Mouse (Mus musculus) liver, adult 2 months (tissue): ENCODE results near the gene BC048507. TPM values are rescaled to one million over a fixed set of nuclear protein-coding genes. Genes with fewer than 3 reads are reported as not detected.
"Not testable (repeated sequence)": the region's sequence is repeated elsewhere in the genome, so short reads cannot be mapped to it uniquely, and the experiment has no call there.

ENCODE experiments used
- DNase-seq: peaks from one replicate; pipeline ENCODE4 v3.0.0-alpha.2; 2011; ENCODE audit warnings: low read depth, low spot score; ENCODE audit errors: extremely low read depth
- H3K27ac ChIP-seq: fragments of 200-500 bp; replicated peaks from 2 replicates; pipeline ENCODE4 v1.5.1; 2012; ENCODE audit warnings: low read depth, mild to moderate bottlenecking, control low read depth, inconsistent platforms, low read length; ENCODE audit not compliant: insufficient read depth
- H3K27me3 ChIP-seq: fragments of 200-500 bp; 2 replicates; pipeline ENCODE4 v1.6.1; 2012; ENCODE audit warnings: mild to moderate bottlenecking, moderate library complexity, low read length, inconsistent platforms; ENCODE audit not compliant: control insufficient read depth, insufficient read depth
- H3K36me3 ChIP-seq: fragments of 200-500 bp; 2 replicates; pipeline ENCODE4 v1.6.1; 2012; ENCODE audit warnings: low read length, inconsistent platforms; ENCODE audit not compliant: control insufficient read depth, insufficient read depth
- H3K4me1 ChIP-seq: fragments of 200-500 bp; 2 replicates; pipeline ENCODE4 v1.6.1; 2011; ENCODE audit warnings: low read length; ENCODE audit not compliant: control insufficient read depth, insufficient read depth
- H3K4me3 ChIP-seq: fragments of 200-500 bp; 2 replicates; pipeline ENCODE4 v1.5.1; 2011; ENCODE audit warnings: low read depth, mild to moderate bottlenecking, control low read depth, low read length, moderate library complexity; ENCODE audit not compliant: insufficient read depth
- H3K79me2 ChIP-seq: fragments of 200-500 bp; 2 replicates; pipeline ENCODE4 v1.6.1; 2012; ENCODE audit warnings: inconsistent platforms, mild to moderate bottlenecking, low read length, moderate library complexity; ENCODE audit not compliant: control insufficient read depth, insufficient read depth
- H3K9ac ChIP-seq: fragments of 200-500 bp; 2 replicates; pipeline ENCODE4 v1.6.1; 2012; ENCODE audit warnings: low read depth, mild to moderate bottlenecking, control low read depth, inconsistent platforms, low read length
- CTCF ChIP-seq: fragments of 200-500 bp; IDR thresholded peaks from 2 replicates; pipeline ENCODE4 v1.5.1; 2011; ENCODE audit warnings: low read depth, low read length, control low read depth
- POLR2A ChIP-seq: fragments of 200-500 bp; IDR thresholded peaks from 2 replicates; pipeline ENCODE4 v1.6.1; 2011; ENCODE audit warnings: low read length, control low read depth; ENCODE audit not compliant: insufficient read depth; ENCODE audit errors: extremely low read depth
- WGBS: fragments of 180-500 bp; shearing (Covaris S2); methylation state at CpG from one replicate; pipeline ENCODE4 v1.1.7; 2018; 5-methylcytosine and 5-hydroxymethylcytosine counted together
- polyA plus RNA-seq: library from polyadenylated mRNA; depleted of rRNA; stranded (reverse); fragments of >200 nt; gene quantifications from 2 replicates; pipeline ENCODE4 v1.2.3, GENCODE M21; 2012
- total RNA-seq: library from RNA; depleted of rRNA; stranded (reverse); fragments of >200 nt; gene quantifications from 2 replicates; pipeline ENCODE4 v1.2.3, GENCODE M21; 2014

Gene BC048507
- total and polyA plus RNA-seq, 2 experiments: not detected

GRCm38 (mm10) chr13:67862508-67862907, 618 bp upstream of the BC048507 start:
- Histone ChIP-seq H3K79me2 (no peaks in the 10 kb centered on the region), H3K9ac (no peak overlapping the region), H3K36me3 (no peaks in the 10 kb centered on the region), H3K4me1 (no peaks in the 10 kb centered on the region), H3K4me3 (no peak overlapping the region), H3K27ac (no peak overlapping the region), H3K27me3 (0 out of 2 replicates have a peak, but pooled peaks cover 4% of the 10 kb centered on the region)
- TF ChIP-seq POLR2A (no peak), CTCF (no peak)
- 76% methylated on average over 9 of the region's 9 CpGs for WGBS
- no peak for DNase-seq

DNA sequence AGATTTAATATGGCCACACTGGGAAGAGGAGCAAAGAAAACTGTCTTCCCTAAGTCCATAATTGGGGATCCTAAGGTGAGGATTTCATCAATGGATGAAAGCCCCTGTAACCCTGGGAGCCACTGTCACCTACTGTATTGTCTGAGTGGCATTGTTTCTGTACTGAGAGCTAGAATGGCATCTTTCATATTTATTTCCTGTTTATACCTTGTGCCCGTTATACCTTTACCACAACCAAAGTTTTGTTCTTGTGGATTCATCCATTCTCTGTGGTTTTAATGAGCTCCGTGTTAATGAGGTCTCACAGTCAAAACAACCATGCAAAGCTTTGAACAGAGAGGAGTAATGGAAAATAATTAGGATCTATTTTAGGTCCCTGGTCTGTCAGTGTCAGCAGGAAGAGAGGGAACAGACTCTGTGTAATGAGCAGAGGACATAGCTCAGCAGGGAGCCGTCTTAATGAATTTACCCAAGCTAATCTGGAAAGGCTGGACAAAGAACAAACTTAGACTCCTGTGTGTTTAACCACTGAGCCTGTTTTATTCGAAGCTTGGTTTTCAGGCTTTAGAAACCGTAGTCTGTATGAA, 1.7 kb downstream of the BC048507 start:
- Histone ChIP-seq H3K27ac (no peak overlapping the region), H3K36me3 (no peaks in the 10 kb centered on the region), H3K4me3 (no peak overlapping the region), H3K9ac (no peak overlapping the region), H3K4me1 (no peaks in the 10 kb centered on the region), H3K79me2 (no peaks in the 10 kb centered on the region), H3K27me3 (0 out of 2 replicates have a peak, but pooled peaks cover 4% of the 10 kb centered on the region)
- WGBS: 54% methylated on average over 5 of the region's 5 CpGs
- DNase-seq: no peak
- TF ChIP-seq CTCF: no peak
- TF ChIP-seq POLR2A: no peak

DNA sequence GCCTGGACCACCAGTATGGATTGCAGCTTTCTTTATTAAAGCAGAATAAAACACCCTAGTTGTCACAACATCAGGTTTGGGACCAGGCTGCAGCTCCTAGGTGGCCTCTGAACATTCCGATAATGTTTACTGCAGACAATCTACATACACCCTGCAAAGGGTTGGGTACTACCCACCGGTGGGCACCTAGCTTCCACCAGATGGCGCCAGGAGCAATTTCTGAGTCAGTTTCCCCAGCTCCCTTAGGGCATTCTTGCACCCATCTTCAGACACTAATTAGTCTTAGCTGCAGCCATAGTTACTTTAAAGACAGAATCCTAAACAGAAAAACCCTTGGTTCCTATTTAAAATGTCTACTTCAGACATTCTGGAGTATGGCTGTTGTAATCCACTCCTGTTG, 4.8 kb downstream of the BC048507 start:
- WGBS: 30% methylated on average over 3 of the region's 3 CpGs
- Histone ChIP-seq H3K27me3 (0 out of 2 replicates have a peak, but pooled peaks cover 4% of the 10 kb centered on the region), H3K79me2 (no peaks in the 10 kb centered on the region), H3K4me3 (no peak overlapping the region), H3K27ac (no peak overlapping the region), H3K4me1 (no peaks in the 10 kb centered on the region), H3K9ac (no peak overlapping the region), H3K36me3 (no peaks in the 10 kb centered on the region)
- DNase-seq: no peak
- TF ChIP-seq CTCF (peak; percentile 54; the same call in 1 of the 2 replicates), POLR2A (no peak)

DNA sequence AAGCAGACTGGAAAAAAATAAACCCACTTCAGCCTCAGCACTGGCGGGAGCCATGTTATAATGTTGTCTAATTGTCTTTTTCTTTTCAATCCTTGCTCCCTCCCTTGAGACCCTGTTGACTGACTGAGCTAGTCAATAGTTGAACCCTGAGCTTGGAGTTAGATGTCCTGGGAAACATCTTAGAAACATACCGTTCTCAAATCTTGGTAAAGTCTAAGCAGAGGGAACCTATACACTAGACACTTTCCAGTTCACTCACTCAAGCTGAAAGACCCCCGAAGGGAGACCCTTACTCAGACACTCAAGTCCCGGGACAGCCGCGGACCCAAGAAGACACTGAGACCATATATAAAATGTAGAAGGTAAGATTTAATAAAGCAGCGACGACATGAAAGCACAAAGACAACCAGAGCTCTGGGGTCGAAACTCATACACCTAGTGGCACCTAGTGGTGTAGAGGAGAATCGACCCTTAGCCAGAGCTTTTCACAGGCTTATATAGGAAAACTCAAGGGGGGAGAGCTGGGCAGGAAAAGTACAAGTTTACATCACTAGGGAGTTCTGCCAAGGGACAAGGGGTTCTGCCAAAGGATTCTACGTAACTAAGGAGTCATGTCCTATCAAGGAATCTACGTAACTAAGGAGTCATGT, 13.0 kb downstream of the BC048507 start:
- not testable (repeated sequence) for H3K27ac ChIP-seq, H3K36me3 ChIP-seq, H3K4me1 ChIP-seq, H3K27me3 ChIP-seq, H3K79me2 ChIP-seq, H3K4me3 ChIP-seq, H3K9ac ChIP-seq, DNase-seq
- WGBS: 37% methylated on average over 8 of the region's 12 CpGs

DNA sequence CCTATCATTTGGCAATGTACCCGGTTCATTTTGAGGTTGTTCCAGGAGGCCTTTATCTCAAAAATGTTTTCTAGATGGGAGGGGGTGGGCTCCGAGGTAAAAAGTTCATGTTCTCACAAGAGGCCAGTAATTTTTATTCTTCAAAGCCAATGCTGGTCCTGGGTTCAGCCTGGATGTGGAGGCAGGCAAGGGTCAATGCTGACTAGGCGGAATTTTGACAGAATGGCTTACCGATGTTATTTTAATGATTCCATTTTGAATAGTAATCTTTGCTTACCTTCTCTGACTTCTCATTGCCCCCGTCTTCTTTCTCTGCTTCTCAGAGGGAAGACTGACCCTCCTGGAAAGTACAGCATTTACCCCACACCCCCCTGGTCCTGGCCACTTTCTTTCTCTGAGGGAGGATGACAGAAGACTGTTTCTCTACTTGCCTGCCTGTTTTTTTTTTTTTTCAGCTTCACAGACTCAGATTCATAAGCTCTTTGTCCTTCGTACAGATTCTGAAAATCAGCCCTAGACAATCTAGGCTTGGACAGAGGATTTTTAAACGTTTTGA, 13.7 kb downstream of the BC048507 start:
- Histone ChIP-seq H3K27me3 (no peaks in the 10 kb centered on the region), H3K36me3 (no peaks in the 10 kb centered on the region), H3K79me2 (no peaks in the 10 kb centered on the region), H3K4me3 (no peak overlapping the region), H3K4me1 (no peaks in the 10 kb centered on the region), H3K9ac (no peak overlapping the region), H3K27ac (no peak overlapping the region; the same call in 1 of the 2 replicates)
- WGBS: 56% methylated on average over 7 of the region's 7 CpGs
- no peak for DNase-seq
- TF ChIP-seq POLR2A: no peak
- TF ChIP-seq CTCF: no peak

- no peak for TF ChIP-seq CTCF
- TF ChIP-seq POLR2A: no peak
- no peaks in the 10 kb centered on the region for H3K4me1 ChIP-seq
- H3K27ac ChIP-seq: no peak overlapping the region
- no peak overlapping the region for H3K4me3 ChIP-seq
- no peaks in the 10 kb centered on the region for H3K36me3 ChIP-seq
- WGBS: 93% methylated on average over 8 of the region's 8 CpGs
- no peaks in the 10 kb centered on the region for H3K27me3 ChIP-seq
- DNase-seq: no peak
- no peak overlapping the region for H3K9ac ChIP-seq
- no peaks in the 10 kb centered on the region for H3K79me2 ChIP-seq
Measured at GRCm38 (mm10) chr13:67883966-67884365, 20.8 kb downstream of the BC048507 start.
